Mouse (Mus musculus): ENCODE measurements at regions not wholly inside any gene's neighbourhood (a gene's known extent, or its start where the extent isn't known, plus 50 kb on each side); places are given as distances from the start of the nearest gene placed in this dataset.

DNA sequence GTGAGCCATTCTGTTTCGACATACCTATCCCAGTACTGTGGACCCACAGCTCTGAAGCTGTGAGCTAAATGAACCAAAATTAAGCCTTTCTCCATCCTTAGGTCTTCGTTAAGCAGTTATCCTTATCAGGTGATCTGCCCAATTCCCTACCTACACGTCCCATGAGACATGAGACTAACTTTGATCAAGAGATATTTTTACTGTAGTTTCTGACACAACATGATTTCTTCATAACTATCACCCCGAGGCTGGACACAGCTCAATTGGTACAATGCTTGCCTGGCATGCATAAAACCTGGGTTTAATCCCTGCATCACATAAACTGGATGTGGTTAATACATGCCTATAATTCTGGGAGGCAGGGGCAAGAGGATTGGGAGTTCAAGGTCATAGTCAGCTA lies 82.2 kb upstream of the Elovl6 start:
- DNase-seq (ENCODE audit: low spot score) = no peak

GRCm38 (mm10) chr3:129450671-129451070 lies 81.5 kb upstream of the Elovl6 start:
- DNase-seq (ENCODE audit: low spot score) = no peak

DNA sequence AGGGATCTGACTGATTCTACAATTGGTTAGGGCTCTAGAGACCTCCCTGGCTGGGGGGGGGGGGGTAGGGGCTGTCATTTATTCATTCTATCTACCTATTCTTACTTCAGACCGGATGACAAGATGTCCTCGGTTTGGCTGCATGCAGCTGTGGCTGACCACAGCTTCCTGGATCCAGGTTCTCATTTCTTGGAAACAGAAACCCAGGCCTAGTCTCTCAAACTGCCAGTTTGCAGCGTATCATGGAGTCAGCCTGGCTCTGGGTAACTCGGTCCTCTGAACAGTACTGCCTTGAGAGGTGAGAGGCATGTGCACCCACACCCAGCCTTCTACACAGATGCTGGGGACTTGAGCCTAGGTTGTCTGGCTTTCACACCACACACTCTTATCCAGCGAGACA lies 62.1 kb upstream of the Elovl6 start:
- no peak for DNase-seq (ENCODE audit: low spot score)

DNA sequence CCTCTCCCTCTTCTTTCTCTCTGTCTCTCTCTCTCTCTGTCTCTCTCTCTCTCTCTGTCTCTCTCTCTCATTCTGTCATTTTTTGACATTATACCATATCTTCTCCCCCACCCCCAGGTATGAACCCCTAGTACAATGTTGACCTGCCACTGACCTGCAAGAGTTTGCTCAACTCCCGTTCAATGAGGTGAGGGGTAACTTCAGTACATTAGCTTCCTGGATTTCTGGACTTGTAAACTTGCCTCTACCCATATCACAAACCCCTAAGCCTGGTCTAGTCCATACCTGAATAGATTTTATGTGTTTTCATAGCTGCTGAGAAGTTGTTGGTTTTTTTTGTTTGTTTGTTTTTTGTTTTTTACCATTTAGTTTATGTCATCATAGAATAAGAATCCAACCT lies 60.8 kb upstream of the Elovl6 start:
- no peak for DNase-seq (ENCODE audit: low spot score)

DNA sequence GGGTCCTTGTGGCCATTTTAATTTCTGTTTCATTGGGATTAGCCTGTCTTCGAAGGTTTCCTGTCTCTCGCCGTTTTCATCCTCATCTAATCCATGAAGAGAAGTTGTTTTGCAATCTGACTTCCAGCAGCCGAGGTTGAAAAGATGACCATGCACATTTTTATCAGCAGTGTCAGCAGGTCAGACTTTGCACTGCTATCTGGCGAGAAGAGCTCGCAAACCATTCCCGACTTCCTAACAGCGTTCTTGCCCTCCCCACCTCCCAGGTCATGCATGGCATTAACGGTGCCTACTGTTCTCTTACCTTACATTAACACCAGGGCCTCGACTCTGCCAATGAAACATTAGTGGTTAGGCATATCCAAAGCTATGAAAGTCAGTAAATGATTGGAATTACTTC lies 60.1 kb upstream of the Elovl6 start:
- no peak for DNase-seq (ENCODE audit: low spot score)

DNA sequence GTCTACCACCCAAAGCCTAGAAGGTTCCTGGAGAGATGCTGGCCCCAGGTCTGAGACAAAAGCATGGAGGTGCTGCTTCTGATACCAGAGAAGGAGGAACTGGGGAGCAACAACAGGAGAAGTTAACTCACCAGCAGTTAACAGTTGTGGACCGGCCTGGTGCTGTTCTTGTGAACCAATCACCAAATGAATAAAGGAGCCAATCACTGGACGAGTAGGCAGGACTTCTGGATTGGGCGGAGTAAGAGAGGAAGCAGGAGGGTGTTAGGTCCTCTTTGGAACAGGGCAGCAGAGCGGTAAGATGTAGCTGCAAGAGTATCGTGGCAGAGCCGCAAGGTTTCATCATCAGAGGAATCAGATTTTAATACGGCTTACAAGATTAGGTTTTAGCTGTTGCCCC lies 57.7 kb upstream of the Elovl6 start:
- DNase-seq (ENCODE audit: low spot score) = no peak

DNA sequence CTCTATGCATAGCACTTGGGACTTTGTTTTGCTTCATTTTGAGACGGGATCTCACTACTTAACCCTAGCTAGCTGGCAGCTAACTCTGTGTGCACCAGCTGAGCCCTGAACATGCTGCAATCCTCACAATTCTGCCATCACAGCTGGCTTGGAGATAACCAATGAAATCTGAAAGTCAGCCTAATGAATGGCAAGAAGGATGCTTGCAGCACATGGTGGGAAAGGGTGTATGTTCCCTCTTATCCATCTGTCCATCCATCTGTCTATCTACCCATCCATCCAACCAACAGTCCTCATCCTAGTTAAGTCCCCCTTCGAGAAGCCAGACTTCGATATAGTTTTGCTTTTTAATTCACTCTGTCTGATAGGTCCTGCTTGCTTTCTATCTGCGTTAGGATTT lies 55.9 kb upstream of the Elovl6 start:
- no peak for DNase-seq (ENCODE audit: low spot score)

DNA sequence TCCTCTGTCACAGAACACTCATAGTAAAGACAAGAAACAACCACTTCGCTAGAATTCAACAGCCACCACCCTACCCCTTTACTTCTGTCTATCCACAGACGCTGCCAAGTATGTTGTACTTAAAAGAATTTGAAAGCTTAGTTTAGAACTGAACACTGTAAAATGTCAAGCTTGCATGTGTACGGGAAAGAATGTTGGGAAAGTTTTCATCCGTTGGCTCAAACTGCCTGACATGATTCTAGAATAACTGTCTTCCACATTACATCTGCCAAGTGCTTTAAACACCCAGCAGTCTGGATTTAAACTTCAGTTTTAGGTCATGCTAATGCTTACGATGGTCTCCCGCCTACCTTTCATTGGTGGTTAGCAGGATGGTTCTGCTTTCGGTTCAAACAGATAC lies 54.1 kb upstream of the Elovl6 start:
- DNase-seq (ENCODE audit: low spot score) = no peak

DNA sequence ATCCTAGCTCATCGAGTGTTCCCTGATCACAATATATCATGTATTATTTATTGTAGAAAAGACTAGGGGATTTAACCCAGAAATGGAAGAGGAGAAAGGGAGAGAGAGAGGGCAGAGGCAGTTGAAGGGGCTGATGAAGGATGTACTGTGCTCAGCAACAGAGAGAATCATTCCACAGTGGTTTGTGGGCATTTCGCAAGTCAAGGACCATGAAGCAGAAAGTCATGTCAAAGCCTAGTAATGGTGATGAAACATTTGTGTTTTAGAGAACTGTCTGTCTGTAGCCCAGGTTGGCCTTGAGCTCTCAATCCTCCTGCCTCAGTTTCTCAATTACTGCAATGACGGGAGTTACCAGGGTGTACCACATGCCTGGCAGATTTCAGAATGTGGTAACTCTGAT lies 50.9 kb upstream of the Elovl6 start:
- DNase-seq (ENCODE audit: low spot score) = no peak

Measured in testis, postnatal 10 days (tissue).